Mouse (Mus musculus): ENCODE data around the gene Cmas.

Gene Cmas

GRCm38 (mm10) chr6:142792241-142792968, 35.9 kb downstream of the Cmas start:
- DNase-seq (ENCODE audit: inconsistent ontology term), result peak; percentile 69

GRCm38 (mm10) chr6:142793468-142793867, 37.0 kb downstream of the Cmas start:
- DNase-seq (ENCODE audit: inconsistent ontology term), result no peak

- no peak for DNase-seq (ENCODE audit: inconsistent ontology term)
These were observed 38.6 kb downstream of the Cmas start for GRCm38 (mm10) chr6:142795087-142795486.

- no peak for DNase-seq (ENCODE audit: inconsistent ontology term)
These were observed 39.4 kb downstream of the Cmas start for GRCm38 (mm10) chr6:142795655-142796441.

GRCm38 (mm10) chr6:142797996-142798395, 41.5 kb downstream of the Cmas start:
- peak; percentile 45 for DNase-seq (ENCODE audit: inconsistent ontology term)

GRCm38 (mm10) chr6:142798837-142799236, 42.4 kb downstream of the Cmas start:
- no peak for DNase-seq (ENCODE audit: inconsistent ontology term)

GRCm38 (mm10) chr6:142799704-142800374, 43.4 kb downstream of the Cmas start:
- no peak for DNase-seq (ENCODE audit: inconsistent ontology term)

- DNase-seq (ENCODE audit: inconsistent ontology term), result no peak
These were observed 45.2 kb downstream of the Cmas start for GRCm38 (mm10) chr6:142801687-142802086.

- DNase-seq (ENCODE audit: inconsistent ontology term), result no peak
These were observed 46.4 kb downstream of the Cmas start for GRCm38 (mm10) chr6:142802617-142803525.

GRCm38 (mm10) chr6:142804402-142804801, 47.9 kb downstream of the Cmas start, which contains the start of gene Sult6b2:
Sult6b2 (minus strand) TSS chr6:142804502.
- DNase-seq (ENCODE audit: inconsistent ontology term), result no peak

GRCm38 (mm10) chr6:142806326-142806725, 49.8 kb downstream of the Cmas start:
- DNase-seq (ENCODE audit: inconsistent ontology term), result no peak

GRCm38 (mm10) chr6:142809373-142810098, 53.0 kb downstream of the Cmas start:
- no peak for DNase-seq (ENCODE audit: inconsistent ontology term)

- DNase-seq (ENCODE audit: inconsistent ontology term), result no peak
These were observed 53.8 kb downstream of the Cmas start for GRCm38 (mm10) chr6:142810239-142810638.

GRCm38 (mm10) chr6:142812969-142813368, 56.5 kb downstream of the Cmas start:
- no peak for DNase-seq (ENCODE audit: inconsistent ontology term)

GRCm38 (mm10) chr6:142814011-142814410, 57.5 kb downstream of the Cmas start:
- DNase-seq (ENCODE audit: inconsistent ontology term), result no peak

GRCm38 (mm10) chr6:142814495-142814921, 58.0 kb downstream of the Cmas start:
- DNase-seq (ENCODE audit: inconsistent ontology term), result peak; percentile 74

GRCm38 (mm10) chr6:142815513-142815912, 59.0 kb downstream of the Cmas start:
- no peak for DNase-seq (ENCODE audit: inconsistent ontology term)

- DNase-seq (ENCODE audit: inconsistent ontology term), result no peak
These were observed 61.8 kb downstream of the Cmas start for GRCm38 (mm10) chr6:142818306-142818705.

- no peak for DNase-seq (ENCODE audit: inconsistent ontology term)
These were observed 66.7 kb downstream of the Cmas start for GRCm38 (mm10) chr6:142823008-142823787.

Measured in Muller cell, postnatal 12 days (primary cell).